Comparison of ENCODE assay signal across 7 mouse cellular contexts in the genomic region with DNA sequence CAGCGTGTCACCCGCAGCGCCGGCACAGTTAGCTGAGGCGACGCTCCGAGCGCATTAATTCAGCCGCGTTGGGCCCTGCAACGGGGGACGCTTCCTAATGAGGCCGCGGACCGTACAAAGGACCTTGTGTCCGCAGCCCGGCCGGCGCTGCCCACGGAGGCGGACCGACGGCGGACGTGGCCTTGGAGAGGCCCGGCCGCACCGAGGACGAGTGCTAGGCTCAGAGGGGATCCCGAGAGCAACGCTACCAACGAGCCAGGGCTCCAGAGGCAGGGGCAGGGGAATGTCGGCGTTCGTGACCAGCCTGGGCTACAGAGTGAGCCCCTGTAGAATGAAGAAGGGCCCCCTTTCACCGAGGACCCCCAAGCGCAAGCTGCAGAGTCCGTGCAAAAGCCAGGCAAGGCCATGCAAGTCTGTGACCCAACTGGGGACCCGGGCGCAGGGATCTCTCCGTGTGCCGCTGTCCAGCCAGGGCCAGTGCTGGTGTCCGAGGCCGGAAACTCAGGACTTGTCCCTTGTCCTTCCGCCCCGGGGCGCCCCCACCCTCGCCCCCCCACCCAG. TPM values are rescaled to one million over a fixed set of nuclear protein-coding genes. Genes with fewer than 3 reads are reported as not detected.
A peak's percentile ranks its signal among the peaks of the same experiment; 100 is the strongest.
DNase-seq lines count a peak whose midpoint lies in the region; ATAC-seq lines count a peak whose summit lies in the region.

No protein-coding gene starts in this region.

- peak overlapping the region; percentile 42 for H3K4me3 ChIP-seq in embryonic facial prominence, embryonic 12.5 days
- peak overlapping the region; percentile 41 for H3K4me3 ChIP-seq in hindbrain, embryonic 11.5 days (ENCODE audit: low read depth, low read length)
- peak overlapping the region; percentile 43 for H3K4me3 ChIP-seq in limb, embryonic 15.5 days

- no peaks in the 10 kb centered on the region for H3K9me3 ChIP-seq in embryonic facial prominence, embryonic 12.5 days
- no peaks in the 10 kb centered on the region for H3K9me3 ChIP-seq in hindbrain, embryonic 11.5 days (ENCODE audit: control insufficient read depth, low read length)
- H3K9me3 ChIP-seq in limb, embryonic 15.5 days = no peaks in the 10 kb centered on the region

- peaks cover 33% of the 10 kb centered on the region for H3K36me3 ChIP-seq in embryonic facial prominence, embryonic 12.5 days
- 0 out of 2 replicates have a peak, but pooled peaks cover 4% of the 10 kb centered on the region for H3K36me3 ChIP-seq in hindbrain, embryonic 11.5 days (ENCODE audit: control insufficient read depth, insufficient read depth, low read length)
- H3K36me3 ChIP-seq in limb, embryonic 15.5 days = peaks cover 20% of the 10 kb centered on the region

- peak overlapping the region; percentile 59 for H3K9ac ChIP-seq in embryonic facial prominence, embryonic 12.5 days
- peak overlapping the region; percentile 79 for H3K9ac ChIP-seq in hindbrain, embryonic 11.5 days (ENCODE audit: low read depth, low read length)
- peak overlapping the region; percentile 42 for H3K9ac ChIP-seq in limb, embryonic 15.5 days

- peak overlapping the region; percentile 72 for H3K4me2 ChIP-seq in embryonic facial prominence, embryonic 12.5 days (replicated peaks)
- peak overlapping the region; percentile 72 for H3K4me2 ChIP-seq in hindbrain, embryonic 11.5 days (replicated peaks; ENCODE audit: low read depth, low read length)
- H3K4me2 ChIP-seq in limb, embryonic 15.5 days = peak overlapping the region; percentile 71

- peaks cover 14% of the 10 kb centered on the region for H3K4me1 ChIP-seq in embryonic facial prominence, embryonic 12.5 days
- peaks cover 10% of the 10 kb centered on the region for H3K4me1 ChIP-seq in hindbrain, embryonic 11.5 days (replicated peaks; ENCODE audit: control insufficient read depth, insufficient read depth, low read length)
- peaks cover 28% of the 10 kb centered on the region for H3K4me1 ChIP-seq in limb, embryonic 15.5 days

- DNase-seq in right cerebral cortex, adult 18-20 months = peak; percentile 41
- no peak for DNase-seq in right cerebral cortex, postnatal 25 days
- peak; percentile 77 for DNase-seq in hindbrain, embryonic 11.5 days (ENCODE audit: low spot score)
- DNase-seq in neural tube, embryonic 10.5 days (ENCODE audit: extremely low spot score, low spot score) = peak; percentile 79
- DNase-seq in frontal cortex, adult 2 months (ENCODE audit: extremely low spot score in 1 of 2, low spot score in 1 of 2) = no peak

- no peak; the same call in 1 of the 2 replicates for ATAC-seq in embryonic facial prominence, embryonic 12.5 days (ENCODE audit: insufficient number of reproducible peaks, insufficient read depth, low FRiP score, low TSS enrichment)
- ATAC-seq in hindbrain, embryonic 11.5 days (ENCODE audit: low FRiP score) = peak; percentile 62
- 0 out of 2 replicates have a peak, but pooled peaks have one; percentile 42 for ATAC-seq in limb, embryonic 15.5 days (ENCODE audit: insufficient number of reproducible peaks, low FRiP score, low TSS enrichment, low read depth)

- no peak overlapping the region for H3K27ac ChIP-seq in embryonic facial prominence, embryonic 12.5 days
- peak overlapping the region; percentile 86 for H3K27ac ChIP-seq in hindbrain, embryonic 11.5 days (ENCODE audit: low read depth, low read length)
- H3K27ac ChIP-seq in limb, embryonic 15.5 days = no peak overlapping the region; the same call in 1 of the 2 replicates

- H3K27me3 ChIP-seq in embryonic facial prominence, embryonic 12.5 days = peaks cover 38% of the 10 kb centered on the region
- peaks cover 2% of the 10 kb centered on the region; the same call in 1 of the 2 replicates for H3K27me3 ChIP-seq in hindbrain, embryonic 11.5 days (ENCODE audit: control insufficient read depth, insufficient read depth, low read length)
- peaks cover 38% of the 10 kb centered on the region for H3K27me3 ChIP-seq in limb, embryonic 15.5 days

- WGBS in embryonic facial prominence, embryonic 12.5 days = under 1% methylated on average over 47 of the region's 48 CpGs
- WGBS in hindbrain, embryonic 11.5 days = under 1% methylated on average over 46 of the region's 48 CpGs
- WGBS in limb, embryonic 15.5 days = 1% methylated on average over 48 of the region's 48 CpGs

RNA-seq across cellular contexts. Expression of gene Efna2, which starts 11.3 kb away (rescaled TPM):
- 55.8 and 56.9 TPM in 2 replicates for polyA plus RNA-seq in embryonic facial prominence, embryonic 12.5 days (2016; fragmentation: Nextera tagmentation; extraction: Ambion mirVana)
- 24.8 and 34.2 TPM in 2 replicates for polyA plus RNA-seq in hindbrain, embryonic 11.5 days (2014; fragmentation: Nextera tagmentation; extraction: Ambion mirVana)
- 27.0 and 29.3 TPM in 2 replicates for polyA plus RNA-seq in limb, embryonic 15.5 days (2015; fragmentation: Nextera tagmentation; extraction: Ambion mirVana)
- 8.2 and 10.2 TPM in 2 replicates for polyA plus RNA-seq in frontal cortex, adult 2 months (2012; rRNA removed)

RNA-seq across cellular contexts. Expression of gene 1600002K03Rik, which starts 17.8 kb away (rescaled TPM):
- polyA plus RNA-seq in embryonic facial prominence, embryonic 12.5 days (2016; fragmentation: Nextera tagmentation; extraction: Ambion mirVana) = 11.6 and 13.0 TPM in 2 replicates
- polyA plus RNA-seq in hindbrain, embryonic 11.5 days (2014; fragmentation: Nextera tagmentation; extraction: Ambion mirVana) = 7.6 and 9.4 TPM in 2 replicates
- polyA plus RNA-seq in limb, embryonic 15.5 days (2015; fragmentation: Nextera tagmentation; extraction: Ambion mirVana) = 12.8 and 13.3 TPM in 2 replicates
- polyA plus RNA-seq in frontal cortex, adult 2 months (2012; rRNA removed) = 14.3 and 15.8 TPM in 2 replicates

RNA-seq across cellular contexts. Expression of gene Cirbp, which starts 24.8 kb away (rescaled TPM):
- 151 and 159 TPM in 2 replicates for polyA plus RNA-seq in embryonic facial prominence, embryonic 12.5 days (2016; fragmentation: Nextera tagmentation; extraction: Ambion mirVana)
- 83.4 and 90.4 TPM in 2 replicates for polyA plus RNA-seq in hindbrain, embryonic 11.5 days (2014; fragmentation: Nextera tagmentation; extraction: Ambion mirVana)
- polyA plus RNA-seq in limb, embryonic 15.5 days (2015; fragmentation: Nextera tagmentation; extraction: Ambion mirVana) = 102 and 103 TPM in 2 replicates
- 212 and 226 TPM in 2 replicates for polyA plus RNA-seq in frontal cortex, adult 2 months (2012; rRNA removed)

RNA-seq across cellular contexts. Expression of gene Mum1, which starts 35.7 kb away (rescaled TPM):
- polyA plus RNA-seq in embryonic facial prominence, embryonic 12.5 days (2016; fragmentation: Nextera tagmentation; extraction: Ambion mirVana) = 85.1 and 93.4 TPM in 2 replicates
- polyA plus RNA-seq in hindbrain, embryonic 11.5 days (2014; fragmentation: Nextera tagmentation; extraction: Ambion mirVana) = 49.4 and 57.3 TPM in 2 replicates
- polyA plus RNA-seq in limb, embryonic 15.5 days (2015; fragmentation: Nextera tagmentation; extraction: Ambion mirVana) = 66.1 and 67.6 TPM in 2 replicates
- 32.4 and 37.9 TPM in 2 replicates for polyA plus RNA-seq in frontal cortex, adult 2 months (2012; rRNA removed)

RNA-seq across cellular contexts. Expression of gene Midn, which starts 42.5 kb away (rescaled TPM):
- polyA plus RNA-seq in embryonic facial prominence, embryonic 12.5 days (2016; fragmentation: Nextera tagmentation; extraction: Ambion mirVana) = 33.4 and 35.1 TPM in 2 replicates
- polyA plus RNA-seq in hindbrain, embryonic 11.5 days (2014; fragmentation: Nextera tagmentation; extraction: Ambion mirVana) = 66.7 and 67.1 TPM in 2 replicates
- polyA plus RNA-seq in limb, embryonic 15.5 days (2015; fragmentation: Nextera tagmentation; extraction: Ambion mirVana) = 13.4 and 14.0 TPM in 2 replicates
- 36.5 and 43.7 TPM in 2 replicates for polyA plus RNA-seq in frontal cortex, adult 2 months (2012; rRNA removed)

Comparison
In these comparisons a context has a peak if more than half of its experiments do, and no peak if none do; other contexts are left out.
1. DNase-seq: peak in right cerebral cortex, adult 18-20 months (single experiment), hindbrain, embryonic 11.5 days (single experiment) and neural tube, embryonic 10.5 days (single experiment); none in right cerebral cortex, postnatal 25 days (single experiment) and frontal cortex, adult 2 months (0 of 2).
2. Peak in every context shown above with its lines, with median percentiles within 50 percentile points of each other: H3K4me2 ChIP-seq, H3K4me3 ChIP-seq and H3K9ac ChIP-seq.